ENCODE assay signal across 8 mouse cellular contexts in the genomic region with DNA sequence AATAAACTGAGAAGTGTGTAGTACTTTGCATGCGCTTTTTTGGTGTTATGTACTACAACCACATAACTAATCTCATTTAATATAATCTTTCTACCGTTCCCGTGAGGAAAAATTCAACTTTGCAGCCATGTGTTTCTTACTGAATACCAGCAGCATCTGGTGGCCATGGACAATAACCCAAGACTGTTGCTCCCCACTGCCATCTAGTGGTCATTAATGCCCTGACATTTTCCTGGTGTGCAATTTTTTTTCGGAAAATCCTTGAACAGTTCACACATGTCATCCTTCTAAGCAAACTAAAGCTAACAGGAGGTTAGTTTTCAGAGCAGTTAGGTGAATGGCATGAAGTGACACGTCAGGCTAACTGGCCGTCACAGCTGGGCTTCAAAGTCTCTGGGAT.
A peak's percentile ranks its signal among the peaks of the same experiment; 100 is the strongest.
DNase-seq lines count a peak whose midpoint lies in the region; ATAC-seq and TF ChIP-seq lines count a peak whose summit lies in the region.

No protein-coding gene starts in this region.

- peak; percentile 74 for TF ChIP-seq CTCF in liver, postnatal 0 days (IDR thresholded peaks at IDR 0.05; ENCODE audit: low read depth)
- TF ChIP-seq CTCF in stomach, postnatal 0 days (IDR thresholded peaks at IDR 0.05; ENCODE audit: low read depth) = peak; percentile 86

- no peak overlapping the region for H3K4me3 ChIP-seq in forebrain, embryonic 10.5 days
- no peak overlapping the region for H3K4me3 ChIP-seq in forebrain, embryonic 16.5 days (replicated peaks; ENCODE audit: low read length)
- no peak overlapping the region for H3K4me3 ChIP-seq in liver, postnatal 0 days (ENCODE audit: low read depth, low read length)
- no peak overlapping the region for H3K4me3 ChIP-seq in liver, embryonic 12.5 days
- no peak overlapping the region for H3K4me3 ChIP-seq in stomach, postnatal 0 days (ENCODE audit: low read depth, low read length)

- H3K27me3 ChIP-seq in forebrain, embryonic 10.5 days (ENCODE audit: poor library complexity, severe bottlenecking) = no peaks in the 10 kb centered on the region
- H3K27me3 ChIP-seq in forebrain, embryonic 16.5 days (replicated peaks; ENCODE audit: control insufficient read depth, insufficient read depth, low read length) = no peaks in the 10 kb centered on the region
- no peaks in the 10 kb centered on the region for H3K27me3 ChIP-seq in liver, postnatal 0 days (ENCODE audit: insufficient read depth, low read length)
- H3K27me3 ChIP-seq in liver, embryonic 12.5 days (replicated peaks) = no peaks in the 10 kb centered on the region
- no peaks in the 10 kb centered on the region for H3K27me3 ChIP-seq in stomach, postnatal 0 days (ENCODE audit: control insufficient read depth, insufficient read depth, low read length)

- ATAC-seq in forebrain, embryonic 16.5 days = no peak
- no peak for ATAC-seq in liver, postnatal 0 days
- ATAC-seq in liver, embryonic 12.5 days = no peak
- no peak for ATAC-seq in stomach, postnatal 0 days (ENCODE audit: low FRiP score, low TSS enrichment)

- no peak for TF ChIP-seq EP300 in liver, postnatal 0 days (IDR thresholded peaks at IDR 0.05; ENCODE audit: low read depth)
- no peak for TF ChIP-seq EP300 in stomach, postnatal 0 days (optimal IDR thresholded peaks at IDR 0.05)

- H3K9ac ChIP-seq in forebrain, embryonic 16.5 days (replicated peaks; ENCODE audit: low read depth, low read length) = no peak overlapping the region
- no peak overlapping the region for H3K9ac ChIP-seq in liver, postnatal 0 days (replicated peaks)
- H3K9ac ChIP-seq in liver, embryonic 12.5 days = no peak overlapping the region
- no peak overlapping the region for H3K9ac ChIP-seq in stomach, postnatal 0 days (ENCODE audit: low read length)

- DNase-seq in forebrain, embryonic 10.5 days (ENCODE audit: extremely low spot score, low spot score) = peak; percentile 22
- DNase-seq in liver, postnatal 0 days = no peak
- DNase-seq in ZHBTc4 (ENCODE audit: low read depth, low spot score) = peak; percentile 63
- peak; percentile 72 for DNase-seq in forelimb bud, embryonic 11.5 days (ENCODE audit: low read depth, low spot score)
- peak; percentile 30 for DNase-seq in stomach, postnatal 0 days (ENCODE audit: low spot score)
- DNase-seq in frontal cortex, postnatal 10 days (ENCODE audit: low spot score in 2 of 2) = no peak

- no peak overlapping the region for H3K27ac ChIP-seq in forebrain, embryonic 10.5 days
- H3K27ac ChIP-seq in forebrain, embryonic 16.5 days (ENCODE audit: low read length) = no peak overlapping the region
- H3K27ac ChIP-seq in liver, postnatal 0 days (ENCODE audit: low read depth) = no peak overlapping the region
- no peak overlapping the region for H3K27ac ChIP-seq in liver, embryonic 12.5 days
- H3K27ac ChIP-seq in stomach, postnatal 0 days (replicated peaks) = no peak overlapping the region

- no peaks in the 10 kb centered on the region for H3K36me3 ChIP-seq in forebrain, embryonic 10.5 days (replicated peaks)
- H3K36me3 ChIP-seq in forebrain, embryonic 16.5 days (ENCODE audit: control insufficient read depth, insufficient read depth) = no peaks in the 10 kb centered on the region
- H3K36me3 ChIP-seq in liver, postnatal 0 days (replicated peaks; ENCODE audit: insufficient read depth, low read length) = no peaks in the 10 kb centered on the region
- H3K36me3 ChIP-seq in liver, embryonic 12.5 days = no peaks in the 10 kb centered on the region
- no peaks in the 10 kb centered on the region for H3K36me3 ChIP-seq in stomach, postnatal 0 days (ENCODE audit: control insufficient read depth, insufficient read depth, low read length)

- no peak overlapping the region for H3K4me2 ChIP-seq in forebrain, embryonic 16.5 days (ENCODE audit: low read length)
- no peak overlapping the region for H3K4me2 ChIP-seq in liver, postnatal 0 days (ENCODE audit: low read depth, low read length)
- H3K4me2 ChIP-seq in liver, embryonic 12.5 days = no peak overlapping the region
- no peak overlapping the region for H3K4me2 ChIP-seq in stomach, postnatal 0 days (replicated peaks; ENCODE audit: low read depth)

- H3K9me3 ChIP-seq in forebrain, embryonic 10.5 days = no peaks in the 10 kb centered on the region
- no peaks in the 10 kb centered on the region for H3K9me3 ChIP-seq in forebrain, embryonic 16.5 days (ENCODE audit: control insufficient read depth, low read length)
- H3K9me3 ChIP-seq in liver, postnatal 0 days (ENCODE audit: low read length) = no peaks in the 10 kb centered on the region
- no peaks in the 10 kb centered on the region for H3K9me3 ChIP-seq in liver, embryonic 12.5 days (replicated peaks)
- H3K9me3 ChIP-seq in stomach, postnatal 0 days (ENCODE audit: control insufficient read depth, low read length) = no peaks in the 10 kb centered on the region

- H3K4me1 ChIP-seq in forebrain, embryonic 10.5 days = no peaks in the 10 kb centered on the region
- H3K4me1 ChIP-seq in forebrain, embryonic 16.5 days (replicated peaks; ENCODE audit: control insufficient read depth, insufficient read depth, low read length) = no peaks in the 10 kb centered on the region
- H3K4me1 ChIP-seq in liver, postnatal 0 days (ENCODE audit: insufficient read depth) = no peaks in the 10 kb centered on the region
- H3K4me1 ChIP-seq in liver, embryonic 12.5 days = no peaks in the 10 kb centered on the region
- no peaks in the 10 kb centered on the region for H3K4me1 ChIP-seq in stomach, postnatal 0 days (replicated peaks; ENCODE audit: control insufficient read depth, insufficient read depth)

- WGBS in forebrain, embryonic 10.5 days = 57% methylated on average over 6 of the region's 6 CpGs
- WGBS in forebrain, embryonic 16.5 days = 66% methylated on average over 6 of the region's 6 CpGs
- 49% methylated on average over 6 of the region's 6 CpGs for WGBS in liver, postnatal 0 days (ENCODE audit: insufficient replicate concordance)
- 43% methylated on average over 6 of the region's 6 CpGs for WGBS in liver, embryonic 12.5 days (ENCODE audit: insufficient replicate concordance)
- WGBS in stomach, postnatal 0 days = 45% methylated on average over 6 of the region's 6 CpGs

Comparison
In these comparisons a context has a peak if more than half of its experiments do, and no peak if none do; other contexts are left out.
1. DNase-seq: peak in forebrain, embryonic 10.5 days (single experiment), ZHBTc4 (single experiment), forelimb bud, embryonic 11.5 days (single experiment) and stomach, postnatal 0 days (single experiment); none in liver, postnatal 0 days (single experiment) and frontal cortex, postnatal 10 days (0 of 2).